Mouse (Mus musculus) cerebellum, adult 2 months (tissue): ENCODE data around the gene Hnrnpul1.

Experiments used
- CTCF ChIP-seq: fragments of 200-500 bp; IDR thresholded peaks from 2 replicates; pipeline ENCODE4 v1.5.1; 2011; ENCODE audit warnings: low read depth, mild to moderate bottlenecking, control low read depth, low read length, moderate library complexity, borderline replicate concordance; ENCODE audit not compliant: insufficient read depth
- POLR2A ChIP-seq: fragments of 200-500 bp; IDR thresholded peaks from 2 replicates; pipeline ENCODE4 v1.6.1; 2011; ENCODE audit warnings: low read length, control low read depth, borderline replicate concordance; ENCODE audit not compliant: insufficient read depth

GRCm38 (mm10) chr7:25700732-25701131 lies 53.8 kb downstream of the Hnrnpul1 start:
- TF ChIP-seq CTCF: peak; percentile 13; the same call in 1 of the 2 replicates
- no peak for TF ChIP-seq POLR2A
